Mouse (Mus musculus) kidney, postnatal 0 days (tissue): ENCODE measurements at regions not wholly inside any gene's neighbourhood (a gene's known extent, or its start where the extent isn't known, plus 50 kb on each side); places are given as distances from the start of the nearest gene placed in this dataset.

Source experiments
- ATAC-seq: fragments of 200-750 bp; cut with Nextera tagmentation; replicated peaks from 2 replicates; pipeline ENCODE4 v1.8.0; 2017; ENCODE audit warnings: low read depth, moderate number of reproducible peaks, moderate TSS enrichment, moderate library complexity; ENCODE audit not compliant: low FRiP score
- DNase-seq: peaks from one replicate; pipeline ENCODE4 v3.0.0-alpha.2; 2016; ENCODE audit warnings: low spot score
- H3K27ac ChIP-seq: fragments of 300-500 bp; sonication (generic); 2 replicates; pipeline ENCODE4 v1.5.1; 2014; ENCODE audit warnings: mild to moderate bottlenecking
- H3K27me3 ChIP-seq: fragments of 300-500 bp; sonication (generic); 2 replicates; pipeline ENCODE4 v1.6.1; 2014; ENCODE audit warnings: low read length, mixed read lengths; ENCODE audit not compliant: insufficient read depth
- H3K36me3 ChIP-seq: fragments of 300-500 bp; sonication (generic); 2 replicates; pipeline ENCODE4 v1.6.1; 2014; ENCODE audit warnings: low read length, mixed read lengths; ENCODE audit not compliant: insufficient read depth
- H3K4me1 ChIP-seq: fragments of 300-500 bp; sonication (generic); replicated peaks from 2 replicates; pipeline ENCODE4 v1.6.1; 2014; ENCODE audit warnings: antibody characterized with exemption, low read length, mixed read lengths; ENCODE audit not compliant: insufficient read depth
- H3K4me2 ChIP-seq: fragments of 300-500 bp; sonication (generic); 2 replicates; pipeline ENCODE4 v1.6.1; 2014; ENCODE audit warnings: mild to moderate bottlenecking, low read length, moderate library complexity, mixed read lengths
- H3K4me3 ChIP-seq: fragments of 300-500 bp; sonication (generic); replicated peaks from 2 replicates; pipeline ENCODE4 v1.5.1; 2014; ENCODE audit warnings: low read depth, low read length
- H3K9ac ChIP-seq: fragments of 300-500 bp; sonication (generic); 2 replicates; pipeline ENCODE4 v1.6.1; 2014; ENCODE audit warnings: low read depth, low read length
- H3K9me3 ChIP-seq: fragments of 300-500 bp; sonication (generic); replicated peaks from 2 replicates; pipeline ENCODE4 v1.6.1; 2016; ENCODE audit warnings: low read length, inconsistent platforms, mixed read lengths
- CTCF ChIP-seq: IDR thresholded peaks from 2 replicates; pipeline ENCODE4 v1.5.1; 2016; ENCODE audit warnings: antibody characterized with exemption, low read depth, mild to moderate bottlenecking, moderate library complexity
- WGBS: fragments of 180-500 bp; shearing (Covaris S2); extraction: QIAGEN DNeasy Blood & Tissue Kit; methylation state at CpG from one replicate; pipeline ENCODE4 v1.1.7; 2014; 5-methylcytosine and 5-hydroxymethylcytosine counted together

- TF ChIP-seq CTCF: no peak
- Histone ChIP-seq H3K36me3 (no peaks in the 10 kb centered on the region), H3K4me3 (no peak overlapping the region), H3K9me3 (no peaks in the 10 kb centered on the region), H3K27me3 (no peaks in the 10 kb centered on the region), H3K4me2 (no peak overlapping the region), H3K27ac (no peak overlapping the region), H3K4me1 (peaks cover 15% of the 10 kb centered on the region), H3K9ac (no peak overlapping the region)
- WGBS: 82% methylated on average over 2 of the region's 2 CpGs
- ATAC-seq (no peak), DNase-seq (no peak)
Observed at GRCm38 (mm10) chr10:42085295-42085694, 67.1 kb upstream of the Armc2 start.

- H3K9me3 ChIP-seq: no peaks in the 10 kb centered on the region
- WGBS: 38% methylated on average over 7 of the region's 7 CpGs
- no peak overlapping the region for H3K4me2 ChIP-seq
- no peak for TF ChIP-seq CTCF
- ATAC-seq (no peak), DNase-seq (no peak)
- no peak overlapping the region for H3K27ac ChIP-seq
- H3K4me1 ChIP-seq: no peaks in the 10 kb centered on the region
- no peaks in the 10 kb centered on the region for H3K27me3 ChIP-seq
- no peak overlapping the region for H3K4me3 ChIP-seq
- H3K9ac ChIP-seq: no peak overlapping the region
- H3K36me3 ChIP-seq: no peaks in the 10 kb centered on the region
Observed at GRCm38 (mm10) chr10:42082227-42082840, 64.1 kb upstream of the Armc2 start.

GRCm38 (mm10) chr10:42079775-42080174, 61.5 kb upstream of the Armc2 start:
- no peaks in the 10 kb centered on the region for H3K4me1 ChIP-seq
- no peak for DNase-seq

GRCm38 (mm10) chr10:42076711-42077110, 58.5 kb upstream of the Armc2 start:
- no peak for DNase-seq
- WGBS: 79% methylated on average over 4 of the region's 4 CpGs
- no peak overlapping the region for H3K4me2 ChIP-seq

More at GRCm38 (mm10) chr10:42079775-42080174, 61.5 kb upstream of the Armc2 start:
- Histone ChIP-seq H3K36me3 (no peaks in the 10 kb centered on the region), H3K9me3 (no peaks in the 10 kb centered on the region), H3K4me2 (no peak overlapping the region), H3K4me3 (no peak overlapping the region), H3K27me3 (no peaks in the 10 kb centered on the region), H3K9ac (no peak overlapping the region), H3K27ac (no peak overlapping the region)
- no peak for TF ChIP-seq CTCF
- ATAC-seq: no peak

GRCm38 (mm10) chr10:42075545-42075944, 57.3 kb upstream of the Armc2 start:
- Histone ChIP-seq H3K4me1 (no peaks in the 10 kb centered on the region; the same call in 1 of the 2 replicates), H3K4me2 (no peak overlapping the region), H3K27ac (no peak overlapping the region), H3K36me3 (no peaks in the 10 kb centered on the region), H3K27me3 (no peaks in the 10 kb centered on the region), H3K4me3 (no peak overlapping the region), H3K9me3 (no peaks in the 10 kb centered on the region), H3K9ac (no peak overlapping the region)
- WGBS: 47% methylated on average over 6 of the region's 6 CpGs
- no peak for DNase-seq
- TF ChIP-seq CTCF: no peak
- ATAC-seq: no peak

More at GRCm38 (mm10) chr10:42076711-42077110, 58.5 kb upstream of the Armc2 start:
- Histone ChIP-seq H3K9ac (no peak overlapping the region), H3K36me3 (no peaks in the 10 kb centered on the region), H3K27me3 (no peaks in the 10 kb centered on the region), H3K27ac (no peak overlapping the region), H3K4me1 (no peaks in the 10 kb centered on the region), H3K9me3 (no peaks in the 10 kb centered on the region), H3K4me3 (no peak overlapping the region)
- no peak for TF ChIP-seq CTCF
- no peak for ATAC-seq

GRCm38 (mm10) chr10:42072758-42073157, 54.5 kb upstream of the Armc2 start:
- Histone ChIP-seq H3K4me2 (no peak overlapping the region), H3K36me3 (no peaks in the 10 kb centered on the region), H3K27ac (no peak overlapping the region), H3K9ac (no peak overlapping the region), H3K27me3 (no peaks in the 10 kb centered on the region), H3K9me3 (no peaks in the 10 kb centered on the region), H3K4me1 (no peaks in the 10 kb centered on the region; the same call in 1 of the 2 replicates), H3K4me3 (no peak overlapping the region)
- DNase-seq (peak; percentile 69), ATAC-seq (no peak)
- WGBS: 27% methylated on average over 9 of the region's 9 CpGs
- TF ChIP-seq CTCF: peak; percentile 19; the same call in 1 of the 2 replicates

GRCm38 (mm10) chr10:42072131-42072530, 53.9 kb upstream of the Armc2 start:
- no peaks in the 10 kb centered on the region for H3K27me3 ChIP-seq
- H3K9ac ChIP-seq: no peak overlapping the region
- H3K36me3 ChIP-seq: no peaks in the 10 kb centered on the region
- no peak overlapping the region for H3K4me3 ChIP-seq
- TF ChIP-seq CTCF: no peak
- H3K4me2 ChIP-seq: no peak overlapping the region
- H3K27ac ChIP-seq: no peak overlapping the region
- no peaks in the 10 kb centered on the region for H3K9me3 ChIP-seq
- WGBS: 61% methylated on average over 3 of the region's 3 CpGs
- ATAC-seq: no peak
- H3K4me1 ChIP-seq: no peaks in the 10 kb centered on the region; the same call in 1 of the 2 replicates
- DNase-seq: no peak
